Mouse (Mus musculus): ENCODE results near the gene Pde4d. TPM values are rescaled to one million over a fixed set of nuclear protein-coding genes. Genes with fewer than 3 reads are reported as not detected.

Pde4d gene
- total and polyA plus RNA-seq, 3 experiments, result 18.5 to 18.8 TPM; not detected in 1

DNA sequence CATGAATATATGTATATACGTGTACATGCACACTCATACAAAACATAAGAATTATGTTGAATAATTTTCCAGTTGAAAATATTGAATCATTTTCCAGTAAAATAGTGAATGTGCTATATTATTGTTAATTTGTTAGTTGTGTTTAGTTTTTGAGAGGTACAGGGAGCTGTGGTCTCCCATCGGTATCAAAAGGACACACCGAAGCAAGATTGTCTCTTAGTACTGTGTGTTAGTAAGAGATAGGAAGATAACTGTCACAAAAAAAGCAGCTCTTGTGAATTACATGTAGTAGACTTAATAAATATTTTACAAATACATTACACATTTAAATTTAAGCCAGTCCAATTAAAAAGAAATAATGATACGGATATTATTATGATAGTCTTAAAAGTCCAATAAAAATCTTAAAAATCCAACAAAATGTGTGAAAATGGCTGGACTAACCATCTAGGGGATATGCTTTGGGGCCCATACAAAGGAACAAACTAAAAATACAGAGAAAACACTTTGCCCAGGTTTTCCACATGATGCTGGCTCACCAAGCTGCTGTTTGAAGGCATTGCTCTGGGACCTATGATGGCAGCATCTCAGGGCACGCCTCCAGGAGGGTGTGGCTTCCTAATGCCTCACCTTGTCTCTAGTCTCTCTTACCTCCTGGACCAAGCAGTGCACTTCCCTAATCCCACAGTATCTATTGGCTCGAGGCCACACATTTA is 1441.6 kb downstream of the Pde4d start:
- H3K79me2 ChIP-seq (ENCODE audit: control insufficient read depth, insufficient read depth, low read length, poor library complexity), result 0 out of 2 replicates have a peak, but pooled peaks cover 3% of the 10 kb centered on the region
- H3K9me3 ChIP-seq (replicated peaks; ENCODE audit: insufficient read depth, low read length), result no peaks in the 10 kb centered on the region
- H3K9ac ChIP-seq (ENCODE audit: control insufficient read depth, low read depth, low read length, poor library complexity, severe bottlenecking), result no peak overlapping the region

DNA sequence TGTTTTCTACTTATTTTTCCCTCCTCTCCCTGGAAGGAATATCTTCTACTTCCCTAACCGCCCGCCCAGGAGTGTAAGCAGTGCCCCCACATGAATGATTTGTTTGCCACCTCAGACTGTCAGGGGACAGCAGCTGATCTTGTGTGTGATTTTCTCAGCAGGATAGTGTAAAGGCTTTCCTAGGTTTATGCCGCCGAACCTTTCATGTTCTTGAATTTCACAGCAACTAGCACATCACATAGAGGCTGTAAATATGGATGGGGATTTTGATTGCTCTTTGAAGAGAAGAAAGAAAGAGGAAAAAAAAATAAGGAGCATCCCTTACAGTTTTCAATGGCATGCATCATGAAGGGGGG is 1442.1 kb downstream of the Pde4d start:
- no peaks in the 10 kb centered on the region for H3K9me3 ChIP-seq (replicated peaks; ENCODE audit: insufficient read depth, low read length)
- no peak for DNase-seq (ENCODE audit: low read depth, low spot score)
- no peaks in the 10 kb centered on the region for H3K27me3 ChIP-seq (ENCODE audit: control insufficient read depth in 1 of 2, insufficient read depth in 2 of 2, low read length in 2 of 2)
- H3K27ac ChIP-seq (ENCODE audit: control insufficient read depth, low read depth, low read length), result no peak overlapping the region
- H3K4me3 ChIP-seq (ENCODE audit: control insufficient read depth in 1 of 2, insufficient read depth in 1 of 2, low read depth in 2 of 2, low read length in 2 of 2), result no peak overlapping the region
- H3K36me3 ChIP-seq (ENCODE audit: control insufficient read depth in 1 of 2, insufficient read depth in 2 of 2, low read length in 2 of 2), result peaks cover 0 to 6% of the 10 kb centered on the region in 2 experiments; a peak in 2 of 4 replicates
- 0 out of 2 replicates have a peak, but pooled peaks cover 3% of the 10 kb centered on the region for H3K79me2 ChIP-seq (ENCODE audit: control insufficient read depth, insufficient read depth, low read length, poor library complexity)
- H3K4me1 ChIP-seq (ENCODE audit: control insufficient read depth in 1 of 2, insufficient read depth in 2 of 2, low read length in 2 of 2), result peaks cover 0 to 7% of the 10 kb centered on the region in 2 experiments; a peak in 3 of 4 replicates
- TF ChIP-seq POLR2AphosphoS5 (IDR thresholded peaks at IDR 0.05; ENCODE audit: borderline replicate concordance, low read depth, low read length) (no peak), CHD1 (IDR thresholded peaks at IDR 0.05; ENCODE audit: low read depth, low read length) (no peak), SIN3A (IDR thresholded peaks at IDR 0.05; ENCODE audit: low read length) (no peak), RAD21 (IDR thresholded peaks at IDR 0.05; ENCODE audit: low read depth, low read length) (no peak), POLR2A (IDR thresholded peaks at IDR 0.05; ENCODE audit: control insufficient read depth in 1 of 2, insufficient read depth in 1 of 2, low read depth in 1 of 2, low read length in 2 of 2, poor library complexity in 1 of 2) (no peak), KAT2A (conservative IDR thresholded peaks at IDR 0.05; ENCODE audit: low read depth, low read length) (no peak), CTCF (IDR thresholded peaks at IDR 0.05 in 2 of 3, conservative IDR thresholded peaks at IDR 0.05 in 1 of 3; ENCODE audit: control insufficient read depth in 1 of 3, insufficient read depth in 1 of 3, low read depth in 2 of 3, low read length in 3 of 3, poor library complexity in 1 of 3, severe bottlenecking in 1 of 3) (no peak), USF1 (IDR thresholded peaks at IDR 0.05; ENCODE audit: low read depth, low read length) (no peak), ZNF384 (IDR thresholded peaks at IDR 0.05; ENCODE audit: low read depth, low read length) (no peak), MYB (IDR thresholded peaks at IDR 0.05; ENCODE audit: low read depth, low read length) (no peak), SMC3 (IDR thresholded peaks at IDR 0.05; ENCODE audit: low read depth, low read length) (no peak), ZKSCAN1 (IDR thresholded peaks at IDR 0.05; ENCODE audit: low read depth, low read length) (no peak), UBTF (IDR thresholded peaks at IDR 0.05; ENCODE audit: borderline replicate concordance, insufficient read depth, low read depth, low read length) (no peak)
- H3K9ac ChIP-seq (ENCODE audit: control insufficient read depth, low read depth, low read length, poor library complexity, severe bottlenecking), result no peak overlapping the region

More for the DNA sequence above, 1441.6 kb downstream of the Pde4d start:
- TF ChIP-seq ZNF384 (IDR thresholded peaks at IDR 0.05; ENCODE audit: low read depth, low read length) (0 out of 2 replicates have a peak, but pooled peaks have one; percentile 30), MAZ (IDR thresholded peaks at IDR 0.05; ENCODE audit: low read depth, low read length) (no peak), TCF12 (IDR thresholded peaks at IDR 0.05; ENCODE audit: low read depth, low read length) (peak; percentile 84), MAX (IDR thresholded peaks at IDR 0.05; ENCODE audit: low read length) (no peak), NRF1 (IDR thresholded peaks at IDR 0.05; ENCODE audit: insufficient read depth, low read depth, low read length, poor library complexity, severe bottlenecking) (no peak), EP300 (IDR thresholded peaks at IDR 0.05; ENCODE audit: low read depth in 1 of 2, low read length in 2 of 2) (peak; percentile 56 to 68), TAL1 (IDR thresholded peaks at IDR 0.05; ENCODE audit: low read length) (0 out of 2 replicates have a peak, but pooled peaks have one; percentile 12), GATA1 (IDR thresholded peaks at IDR 0.05; ENCODE audit: low read depth, low read length) (peak; percentile 74), BHLHE40 (IDR thresholded peaks at IDR 0.05; ENCODE audit: borderline replicate concordance, low read depth, low read length) (no peak), CHD2 (IDR thresholded peaks at IDR 0.05; ENCODE audit: low read length) (no peak)
- Histone ChIP-seq H3K36me3 (ENCODE audit: control insufficient read depth in 1 of 2, insufficient read depth in 2 of 2, low read length in 2 of 2) (peaks cover 0 to 6% of the 10 kb centered on the region in 2 experiments; a peak in 2 of 4 replicates), H3K4me3 (ENCODE audit: control insufficient read depth in 1 of 2, insufficient read depth in 1 of 2, low read depth in 2 of 2, low read length in 2 of 2) (no peak overlapping the region), H3K27ac (ENCODE audit: control insufficient read depth, low read depth, low read length) (no peak overlapping the region), H3K27me3 (ENCODE audit: control insufficient read depth in 1 of 2, insufficient read depth in 2 of 2, low read length in 2 of 2) (no peaks in the 10 kb centered on the region), H3K4me1 (ENCODE audit: control insufficient read depth in 1 of 2, insufficient read depth in 2 of 2, low read length in 2 of 2) (peaks cover 0 to 7% of the 10 kb centered on the region in 2 experiments; a peak in 3 of 4 replicates)
- DNase-seq (ENCODE audit: low read depth, low spot score), result peak; percentile 74

Measured in MEL (cell line).